Mouse (Mus musculus): ENCODE results near the gene Ptprg.

DNA sequence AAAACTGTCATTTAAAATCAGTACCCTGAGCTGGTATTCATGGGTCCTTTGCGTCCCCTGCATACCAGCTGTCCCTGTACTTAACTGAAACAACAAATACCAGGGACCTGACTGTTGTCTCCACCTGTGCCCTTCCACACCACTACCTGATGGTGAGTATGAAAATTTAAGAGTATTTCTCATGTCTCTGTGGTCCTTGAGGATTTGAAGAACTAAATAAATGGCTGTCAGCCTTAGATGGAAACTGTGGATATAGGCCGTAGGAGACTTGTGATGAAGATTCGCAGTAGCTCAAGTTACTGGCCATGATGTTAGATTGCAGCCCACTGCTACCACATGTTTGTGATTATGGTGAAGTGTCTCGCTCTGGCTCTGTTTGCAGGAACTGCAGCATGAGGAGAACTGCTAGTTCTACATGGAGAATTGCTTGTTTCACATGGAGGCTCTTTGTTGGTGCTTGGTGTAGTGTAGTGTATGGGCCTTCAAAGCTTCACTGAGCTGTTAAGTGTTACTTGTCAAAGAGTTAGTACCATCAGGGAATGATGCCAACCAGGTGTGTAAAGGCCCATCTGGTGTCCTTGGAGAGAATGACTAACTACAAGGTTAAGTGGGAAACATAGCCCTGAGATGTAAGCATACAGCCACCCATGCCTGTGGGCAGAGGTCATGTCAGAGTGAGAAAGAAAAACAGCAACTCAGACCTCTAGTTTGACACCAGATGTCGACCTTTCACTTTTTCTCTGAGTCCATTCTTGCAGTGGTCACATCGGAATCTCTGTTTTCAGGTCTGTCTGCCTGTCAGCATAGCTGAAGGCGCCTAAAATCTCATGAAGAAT is 518.9 kb downstream of the Ptprg start:
- TF ChIP-seq CTCF (IDR thresholded peaks at IDR 0.05; ENCODE audit: low read depth) (no peak), EP300 (IDR thresholded peaks at IDR 0.05; ENCODE audit: low read depth) (no peak)
